Mouse (Mus musculus): ENCODE results near the gene Gm11639. TPM values are rescaled to one million over a fixed set of nuclear protein-coding genes. Genes with fewer than 3 reads are reported as not detected.
A peak's percentile ranks its signal among the peaks of the same experiment; 100 is the strongest.
"Not testable (repeated sequence)": the region's sequence is repeated elsewhere in the genome, so short reads cannot be mapped to it uniquely, and the experiment has no call there.

Gene Gm11639
- total and polyA plus RNA-seq, 2 experiments from 2014 or later: 0.01 TPM; not detected in 1

DNA sequence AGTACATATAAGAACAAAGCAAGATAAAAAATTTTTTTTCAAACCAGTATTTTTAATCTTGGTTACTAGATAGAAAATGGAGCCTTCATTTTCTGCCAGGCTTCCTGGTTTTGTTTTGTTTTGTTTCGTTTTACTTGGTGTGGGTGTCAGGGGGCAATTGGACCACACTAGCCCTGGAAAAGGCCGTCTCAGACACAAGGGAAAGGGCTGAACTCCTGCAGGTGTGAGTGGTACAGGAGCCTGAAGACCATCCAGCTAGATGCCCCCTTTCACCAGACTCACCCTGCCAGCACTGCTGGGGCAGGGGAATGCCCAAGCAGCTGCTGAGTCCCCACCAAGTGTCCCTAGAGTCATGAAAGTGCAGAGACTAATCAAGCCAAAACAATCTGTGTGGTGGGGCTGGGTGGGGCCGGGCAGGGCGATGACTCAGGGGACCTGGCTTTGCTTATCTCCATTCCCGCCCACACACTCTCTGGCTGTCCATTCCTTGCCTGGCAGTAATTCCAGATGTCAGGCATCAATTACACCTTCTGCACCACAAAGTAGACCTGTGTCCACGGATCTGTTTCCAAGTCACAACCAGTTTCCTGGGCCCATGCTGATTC lies 343.3 kb downstream of the Gm11639 start:
- ATAC-seq (ENCODE audit: insufficient read depth, low read depth) (peak; percentile 30), DNase-seq (ENCODE audit: low spot score) (peak; percentile 9)
- Histone ChIP-seq H3K27me3 (ENCODE audit: control insufficient read depth, insufficient read depth, low read length) (no peaks in the 10 kb centered on the region), H3K9ac (replicated peaks; ENCODE audit: low read depth, low read length) (no peak overlapping the region), H3K9me3 (replicated peaks; ENCODE audit: control insufficient read depth, low read length) (no peaks in the 10 kb centered on the region), H3K4me3 (ENCODE audit: low read depth, low read length) (no peak overlapping the region), H3K4me1 (ENCODE audit: control insufficient read depth, insufficient read depth) (0 out of 2 replicates have a peak, but pooled peaks cover 8% of the 10 kb centered on the region), H3K27ac (ENCODE audit: low read depth) (no peak overlapping the region), H3K36me3 (replicated peaks; ENCODE audit: control insufficient read depth, insufficient read depth, low read length) (no peaks in the 10 kb centered on the region), H3K4me2 (ENCODE audit: low read depth, low read length) (no peak overlapping the region)
- TF ChIP-seq EP300 (IDR thresholded peaks at IDR 0.05; ENCODE audit: low read depth) (no peak), CTCF (IDR thresholded peaks at IDR 0.05; ENCODE audit: low read depth) (no peak)
- 22% methylated on average over 6 of the region's 6 CpGs for WGBS

- Histone ChIP-seq H3K36me3 (replicated peaks; ENCODE audit: control insufficient read depth, insufficient read depth, low read length) (no peaks in the 10 kb centered on the region), H3K9ac (replicated peaks; ENCODE audit: low read depth, low read length) (no peak overlapping the region), H3K4me3 (ENCODE audit: low read depth, low read length) (no peak overlapping the region), H3K27me3 (ENCODE audit: control insufficient read depth, insufficient read depth, low read length) (no peaks in the 10 kb centered on the region), H3K27ac (ENCODE audit: low read depth) (no peak overlapping the region), H3K4me2 (ENCODE audit: low read depth, low read length) (no peak overlapping the region), H3K4me1 (ENCODE audit: control insufficient read depth, insufficient read depth) (0 out of 2 replicates have a peak, but pooled peaks cover 8% of the 10 kb centered on the region), H3K9me3 (replicated peaks; ENCODE audit: control insufficient read depth, low read length) (no peaks in the 10 kb centered on the region)
- WGBS: 68% methylated on average over 8 of the region's 8 CpGs
- TF ChIP-seq CTCF (IDR thresholded peaks at IDR 0.05; ENCODE audit: low read depth) (no peak), EP300 (IDR thresholded peaks at IDR 0.05; ENCODE audit: low read depth) (no peak)
- no peak for DNase-seq (ENCODE audit: low spot score)
- no peak for ATAC-seq (ENCODE audit: insufficient read depth, low read depth)
Measured at GRCm38 (mm10) chr11:105029525-105029924, 344.0 kb downstream of the Gm11639 start.

GRCm38 (mm10) chr11:105030229-105030628 lies 344.7 kb downstream of the Gm11639 start:
- H3K27me3 ChIP-seq (ENCODE audit: control insufficient read depth, insufficient read depth, low read length): no peaks in the 10 kb centered on the region
- H3K4me3 ChIP-seq (ENCODE audit: low read depth, low read length): no peak overlapping the region
- H3K9ac ChIP-seq (replicated peaks; ENCODE audit: low read depth, low read length): no peak overlapping the region
- ATAC-seq (ENCODE audit: insufficient read depth, low read depth) (no peak), DNase-seq (ENCODE audit: low spot score) (no peak)
- TF ChIP-seq CTCF (IDR thresholded peaks at IDR 0.05; ENCODE audit: low read depth) (no peak), EP300 (IDR thresholded peaks at IDR 0.05; ENCODE audit: low read depth) (no peak)
- 44% methylated on average over 6 of the region's 6 CpGs for WGBS
- 0 out of 2 replicates have a peak, but pooled peaks cover 8% of the 10 kb centered on the region for H3K4me1 ChIP-seq (ENCODE audit: control insufficient read depth, insufficient read depth)
- H3K36me3 ChIP-seq (replicated peaks; ENCODE audit: control insufficient read depth, insufficient read depth, low read length): no peaks in the 10 kb centered on the region
- no peak overlapping the region for H3K27ac ChIP-seq (ENCODE audit: low read depth)
- H3K9me3 ChIP-seq (replicated peaks; ENCODE audit: control insufficient read depth, low read length): no peaks in the 10 kb centered on the region
- no peak overlapping the region for H3K4me2 ChIP-seq (ENCODE audit: low read depth, low read length)

- Histone ChIP-seq H3K9me3 (replicated peaks; ENCODE audit: control insufficient read depth, low read length) (no peaks in the 10 kb centered on the region), H3K27ac (ENCODE audit: low read depth) (no peak overlapping the region), H3K27me3 (ENCODE audit: control insufficient read depth, insufficient read depth, low read length) (no peaks in the 10 kb centered on the region), H3K36me3 (replicated peaks; ENCODE audit: control insufficient read depth, insufficient read depth, low read length) (no peaks in the 10 kb centered on the region), H3K4me1 (ENCODE audit: control insufficient read depth, insufficient read depth) (0 out of 2 replicates have a peak, but pooled peaks cover 8% of the 10 kb centered on the region), H3K9ac (replicated peaks; ENCODE audit: low read depth, low read length) (no peak overlapping the region), H3K4me3 (ENCODE audit: low read depth, low read length) (no peak overlapping the region), H3K4me2 (ENCODE audit: low read depth, low read length) (no peak overlapping the region)
- ATAC-seq (ENCODE audit: insufficient read depth, low read depth) (no peak), DNase-seq (ENCODE audit: low spot score) (no peak)
- 42% methylated on average over 2 of the region's 2 CpGs for WGBS
- TF ChIP-seq CTCF (IDR thresholded peaks at IDR 0.05; ENCODE audit: low read depth) (no peak), EP300 (IDR thresholded peaks at IDR 0.05; ENCODE audit: low read depth) (no peak)
Measured at GRCm38 (mm10) chr11:105031103-105031502, 345.6 kb downstream of the Gm11639 start.

- TF ChIP-seq EP300 (IDR thresholded peaks at IDR 0.05; ENCODE audit: low read depth) (no peak), CTCF (IDR thresholded peaks at IDR 0.05; ENCODE audit: low read depth) (no peak)
- Histone ChIP-seq H3K27ac (ENCODE audit: low read depth) (no peak overlapping the region), H3K4me2 (ENCODE audit: low read depth, low read length) (no peak overlapping the region), H3K4me3 (ENCODE audit: low read depth, low read length) (no peak overlapping the region), H3K36me3 (replicated peaks; ENCODE audit: control insufficient read depth, insufficient read depth, low read length) (no peaks in the 10 kb centered on the region), H3K27me3 (ENCODE audit: control insufficient read depth, insufficient read depth, low read length) (no peaks in the 10 kb centered on the region), H3K9ac (replicated peaks; ENCODE audit: low read depth, low read length) (no peak overlapping the region), H3K4me1 (ENCODE audit: control insufficient read depth, insufficient read depth) (no peaks in the 10 kb centered on the region), H3K9me3 (replicated peaks; ENCODE audit: control insufficient read depth, low read length) (no peaks in the 10 kb centered on the region)
- no peak for DNase-seq (ENCODE audit: low spot score)
- no peak for ATAC-seq (ENCODE audit: insufficient read depth, low read depth)
- WGBS: 84% methylated on average over 1 of the region's 1 CpGs
Measured at GRCm38 (mm10) chr11:105035081-105035480, 349.6 kb downstream of the Gm11639 start.

DNA sequence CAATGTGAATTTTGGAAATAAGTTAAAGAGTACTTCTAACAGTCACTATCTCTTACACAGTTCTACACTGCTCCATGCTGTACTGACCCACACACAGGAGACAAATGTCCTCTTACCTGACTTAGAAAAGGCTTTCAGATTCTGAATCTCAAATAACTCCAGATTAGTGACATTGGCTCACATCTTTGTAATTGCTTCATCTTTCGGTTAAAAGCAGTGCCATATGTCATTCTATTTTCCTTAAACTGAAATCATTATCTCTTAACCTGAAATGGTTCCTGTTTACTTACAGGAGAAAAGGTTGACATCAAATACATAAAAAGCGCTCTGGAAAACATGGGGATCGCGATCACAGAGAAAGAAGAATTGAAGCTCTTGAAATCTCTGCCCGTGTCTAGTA lies 377.8 kb downstream of the Gm11639 start, which contains the start of gene Efcab3:
Efcab3 (plus strand) TSS at position 301 of the 400 bp plus-strand sequence.
- H3K9ac ChIP-seq (replicated peaks; ENCODE audit: low read depth, low read length): no peak within 1 kb of the TSS
- no peak within 1 kb of the TSS for H3K4me2 ChIP-seq (ENCODE audit: low read depth, low read length)
- no peaks in the 10 kb centered on the region for H3K27me3 ChIP-seq (ENCODE audit: control insufficient read depth, insufficient read depth, low read length)
- TF ChIP-seq CTCF (IDR thresholded peaks at IDR 0.05; ENCODE audit: low read depth) (no peak), EP300 (IDR thresholded peaks at IDR 0.05; ENCODE audit: low read depth) (no peak)
- DNase-seq (ENCODE audit: low spot score): no peak
- WGBS: 84% methylated on average over 5 of the region's 5 CpGs
- no peak within 1 kb of the TSS for H3K4me3 ChIP-seq (ENCODE audit: low read depth, low read length)
- no peak for ATAC-seq (ENCODE audit: insufficient read depth, low read depth)
- H3K27ac ChIP-seq (ENCODE audit: low read depth): no peak within 1 kb of the TSS
- H3K36me3 ChIP-seq (replicated peaks; ENCODE audit: control insufficient read depth, insufficient read depth, low read length): no peaks in the 10 kb centered on the region
- H3K4me1 ChIP-seq (ENCODE audit: control insufficient read depth, insufficient read depth): no peaks in the 10 kb centered on the region
- no peaks in the 10 kb centered on the region for H3K9me3 ChIP-seq (replicated peaks; ENCODE audit: control insufficient read depth, low read length)

DNA sequence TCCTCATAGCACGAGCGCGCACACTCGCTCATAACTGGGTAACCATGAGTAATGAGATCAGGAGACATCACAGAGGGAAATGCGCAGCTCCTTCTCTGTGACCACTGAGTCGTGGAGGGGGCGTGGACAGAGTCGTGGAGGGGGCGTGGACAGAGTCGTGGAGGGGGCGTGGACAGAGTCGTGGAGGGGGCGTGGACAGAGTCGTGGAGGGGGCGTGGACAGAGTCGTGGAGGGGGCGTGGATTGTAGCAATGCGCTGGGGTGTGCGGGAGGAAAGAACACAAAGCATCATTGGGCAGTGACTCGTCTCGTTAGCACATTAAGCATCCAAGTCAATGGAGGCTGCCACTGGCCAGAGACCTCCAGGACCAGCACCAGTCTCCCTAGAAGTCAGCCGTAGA lies 426.9 kb downstream of the Gm11639 start:
- not testable (repeated sequence) for H3K27me3 ChIP-seq (ENCODE audit: control insufficient read depth, insufficient read depth, low read length); H3K9ac ChIP-seq (replicated peaks; ENCODE audit: low read depth, low read length); ATAC-seq (ENCODE audit: insufficient read depth, low read depth); H3K9me3 ChIP-seq (replicated peaks; ENCODE audit: control insufficient read depth, low read length); H3K4me3 ChIP-seq (ENCODE audit: low read depth, low read length); H3K36me3 ChIP-seq (replicated peaks; ENCODE audit: control insufficient read depth, insufficient read depth, low read length); H3K27ac ChIP-seq (ENCODE audit: low read depth); H3K4me2 ChIP-seq (ENCODE audit: low read depth, low read length); DNase-seq (ENCODE audit: low spot score); H3K4me1 ChIP-seq (ENCODE audit: control insufficient read depth, insufficient read depth)
- 67% methylated on average over 22 of the region's 22 CpGs for WGBS

Data from heart, postnatal 0 days (tissue).